Comparison of ENCODE assay signal across 10 mouse cellular contexts in the genomic region with DNA sequence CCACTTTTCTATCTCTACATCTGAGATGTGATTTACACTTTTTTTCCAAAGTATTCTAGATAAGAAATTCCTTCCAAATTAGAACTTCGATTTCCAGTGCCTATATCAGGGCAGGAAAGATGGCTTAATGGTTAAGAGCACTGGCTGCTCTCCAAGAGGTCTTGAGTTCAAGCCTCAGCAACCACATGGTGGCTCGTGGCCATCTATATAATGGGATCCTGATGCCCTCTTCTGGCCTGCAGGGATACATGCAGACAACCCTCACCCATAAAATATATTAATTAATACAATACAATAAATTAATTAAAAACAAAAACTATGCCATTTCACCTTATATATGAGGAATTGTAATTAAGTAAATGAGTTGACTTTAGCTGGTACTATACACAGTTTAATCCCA.
DNase-seq lines count a peak whose midpoint lies in the region.
"Had no signal": no experiment of that assay in that cellular context is flagged by ENCODE, and none has a peak within 500 bp of the region (broad histone marks: within the 10 kb centered on the region; RNA-seq: fewer than 3 reads in every experiment).

No protein-coding gene starts in this region.

- DNase-seq in kidney, adult 11 months = peak; percentile 16
- no peak for DNase-seq in kidney, adult 18-20 months
- DNase-seq in A20 (ENCODE audit: low read depth, low spot score) (peak; percentile 53), NIH3T3 (ENCODE audit: low read depth) (peak; percentile 62)
- peak; percentile 29 to 48 for DNase-seq in kidney, postnatal 36 days
- DNase-seq in urinary bladder, postnatal 36 days (ENCODE audit: low spot score in 2 of 2) = no peak
- DNase-seq in yolk sac, embryonic 10.5 days (ENCODE audit: low spot score) = no peak
- no peak for DNase-seq in right cerebral cortex, adult 2 months (ENCODE audit: low spot score in 2 of 2)
- DNase-seq: spleen, adult 18-20 months; thymus, postnatal 36 days had no signal

Comparison
In these comparisons a context has a peak if more than half of its experiments do, and no peak if none do; other contexts are left out.
1. DNase-seq: peak in kidney, adult 11 months (single experiment), A20 (single experiment), NIH3T3 (single experiment) and kidney, postnatal 36 days (2 of 2); none in kidney, adult 18-20 months (single experiment), urinary bladder, postnatal 36 days (0 of 2), yolk sac, embryonic 10.5 days (single experiment) and right cerebral cortex, adult 2 months (0 of 2).